10 mouse cellular contexts compared by ENCODE assay signal in the genomic region with DNA sequence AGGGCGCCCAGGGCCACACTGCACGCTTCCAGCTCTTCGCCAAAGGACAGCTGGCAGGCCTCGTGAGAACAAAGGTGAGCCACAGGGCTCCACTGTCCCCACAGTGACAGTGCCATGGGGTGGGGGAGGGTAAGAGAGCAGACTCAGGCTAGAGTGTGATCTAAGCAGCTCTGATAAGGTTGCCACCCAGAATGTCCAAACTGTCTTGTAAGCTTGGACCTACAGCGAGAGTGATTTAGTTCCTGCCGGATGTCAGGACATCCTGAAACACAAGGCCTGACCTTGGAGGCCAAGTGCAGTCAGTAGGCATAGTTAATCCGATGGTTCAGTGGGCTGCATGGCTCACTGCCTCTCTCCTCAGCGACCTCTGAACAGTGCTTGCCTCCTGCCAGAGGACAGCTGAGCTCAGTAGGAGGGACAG. TPM values are rescaled to one million over a fixed set of nuclear protein-coding genes. Genes with fewer than 3 reads are reported as not detected.
DNase-seq lines count a peak whose midpoint lies in the region; ATAC-seq lines count a peak whose summit lies in the region.
"Had no signal": no experiment of that assay in that cellular context is flagged by ENCODE, and none has a peak within 500 bp of the region (broad histone marks: within the 10 kb centered on the region; RNA-seq: fewer than 3 reads in every experiment).

No protein-coding gene starts in this region.

- H3K36me3 ChIP-seq in midbrain, embryonic 12.5 days, result no peaks in the 10 kb centered on the region
- no peaks in the 10 kb centered on the region for H3K36me3 ChIP-seq in midbrain, embryonic 16.5 days (ENCODE audit: control insufficient read depth, insufficient read depth, low read length)
- H3K36me3 ChIP-seq in heart, embryonic 12.5 days, result peaks cover 3% of the 10 kb centered on the region; the same call in 1 of the 2 replicates
- H3K36me3 ChIP-seq: embryonic facial prominence, embryonic 13.5 days had no signal

- no peak overlapping the region for H3K4me3 ChIP-seq in midbrain, embryonic 12.5 days
- no peak overlapping the region for H3K4me3 ChIP-seq in midbrain, embryonic 16.5 days (ENCODE audit: low read depth, low read length)
- H3K4me3 ChIP-seq in heart, embryonic 12.5 days, result no peak overlapping the region
- H3K4me3 ChIP-seq: embryonic facial prominence, embryonic 13.5 days; myocyte had no signal

- DNase-seq in kidney, postnatal 36 days, result peak; percentile 84 to 93
- DNase-seq in retina, embryonic 14.5 days (ENCODE audit: low spot score), result peak; percentile 74
- no peak for DNase-seq in spleen, postnatal 36 days (ENCODE audit: low spot score in 2 of 2)
- no peak for DNase-seq in ovary, postnatal 10 days (ENCODE audit: low spot score)
- no peak for DNase-seq in cerebellum, adult 8-10 months

- WGBS in midbrain, embryonic 12.5 days, result 17% methylated on average over 8 of the region's 8 CpGs
- WGBS in midbrain, embryonic 16.5 days, result 14% methylated on average over 8 of the region's 8 CpGs
- 23% methylated on average over 8 of the region's 8 CpGs for WGBS in heart, embryonic 12.5 days

- no peaks in the 10 kb centered on the region; the same call in 1 of the 2 replicates for H3K27me3 ChIP-seq in midbrain, embryonic 12.5 days
- H3K27me3 ChIP-seq in midbrain, embryonic 16.5 days (ENCODE audit: control insufficient read depth, insufficient read depth, low read depth, low read length), result no peaks in the 10 kb centered on the region
- H3K27me3 ChIP-seq in heart, embryonic 12.5 days (replicated peaks), result no peaks in the 10 kb centered on the region
- H3K27me3 ChIP-seq: embryonic facial prominence, embryonic 13.5 days had no signal

- no peak overlapping the region for H3K4me2 ChIP-seq in midbrain, embryonic 12.5 days (replicated peaks)
- no peak overlapping the region for H3K4me2 ChIP-seq in midbrain, embryonic 16.5 days (ENCODE audit: low read length)
- H3K4me2 ChIP-seq in heart, embryonic 12.5 days, result no peak overlapping the region
- H3K4me2 ChIP-seq: embryonic facial prominence, embryonic 13.5 days had no signal

- 0 out of 2 replicates have a peak overlapping the region, but pooled peaks have one; percentile 8 for H3K9ac ChIP-seq in midbrain, embryonic 12.5 days (replicated peaks)
- H3K9ac ChIP-seq in midbrain, embryonic 16.5 days (ENCODE audit: low read depth, low read length), result no peak overlapping the region
- H3K9ac ChIP-seq in heart, embryonic 12.5 days, result peak overlapping the region; percentile 22; the same call in 1 of the 2 replicates
- H3K9ac ChIP-seq: embryonic facial prominence, embryonic 13.5 days had no signal

- no peaks in the 10 kb centered on the region for H3K9me3 ChIP-seq in midbrain, embryonic 12.5 days
- H3K9me3 ChIP-seq in midbrain, embryonic 16.5 days (replicated peaks; ENCODE audit: control insufficient read depth, low read length, poor library complexity, severe bottlenecking), result no peaks in the 10 kb centered on the region
- no peaks in the 10 kb centered on the region; the same call in 1 of the 2 replicates for H3K9me3 ChIP-seq in heart, embryonic 12.5 days (replicated peaks)
- H3K9me3 ChIP-seq: embryonic facial prominence, embryonic 13.5 days had no signal

- H3K4me1 ChIP-seq in midbrain, embryonic 12.5 days, result peaks cover 17% of the 10 kb centered on the region
- no peaks in the 10 kb centered on the region for H3K4me1 ChIP-seq in midbrain, embryonic 16.5 days (ENCODE audit: control insufficient read depth, insufficient read depth, low read length)
- H3K4me1 ChIP-seq in heart, embryonic 12.5 days (replicated peaks), result peaks cover 30% of the 10 kb centered on the region

- ATAC-seq in midbrain, embryonic 12.5 days (ENCODE audit: low FRiP score, low read depth), result no peak
- ATAC-seq in midbrain, embryonic 16.5 days, result no peak
- ATAC-seq in heart, embryonic 12.5 days (ENCODE audit: insufficient number of reproducible peaks, low FRiP score), result no peak

- H3K27ac ChIP-seq in midbrain, embryonic 12.5 days (replicated peaks), result no peak overlapping the region; the same call in 1 of the 2 replicates
- H3K27ac ChIP-seq in midbrain, embryonic 16.5 days (ENCODE audit: low read length), result no peak overlapping the region
- peak overlapping the region; percentile 65 for H3K27ac ChIP-seq in heart, embryonic 12.5 days (ENCODE audit: poor library complexity, severe bottlenecking)
- H3K27ac ChIP-seq: embryonic facial prominence, embryonic 13.5 days had no signal

RNA-seq across cellular contexts. Expression of a gene that starts 1.1 kb away (rescaled TPM):
- polyA plus RNA-seq in midbrain, embryonic 12.5 days (2016; fragmentation: Nextera tagmentation; extraction: Ambion mirVana), result 0.88 and 1.3 TPM in 2 replicates
- 1.0 and 1.8 TPM in 2 replicates for polyA plus RNA-seq in midbrain, embryonic 16.5 days (2015; fragmentation: Nextera tagmentation; extraction: Ambion mirVana)
- 9.3 and 9.5 TPM in 2 replicates for polyA plus RNA-seq in heart, embryonic 12.5 days (2016; fragmentation: Nextera tagmentation; extraction: Ambion mirVana)

RNA-seq across cellular contexts. Expression of a gene that starts 7.3 kb away (rescaled TPM):
- polyA plus RNA-seq in midbrain, embryonic 12.5 days (2016; fragmentation: Nextera tagmentation; extraction: Ambion mirVana), result not detected in 2 replicates
- not detected in 2 replicates for polyA plus RNA-seq in midbrain, embryonic 16.5 days (2015; fragmentation: Nextera tagmentation; extraction: Ambion mirVana)
- polyA plus RNA-seq in heart, embryonic 12.5 days (2016; fragmentation: Nextera tagmentation; extraction: Ambion mirVana), result not detected in 2 replicates
- polyA plus RNA-seq: embryonic facial prominence, embryonic 13.5 days had no signal

RNA-seq across cellular contexts. Expression of a gene that starts 13.1 kb away (rescaled TPM):
- 0.62 and 1.0 TPM in 2 replicates for polyA plus RNA-seq in midbrain, embryonic 12.5 days (2016; fragmentation: Nextera tagmentation; extraction: Ambion mirVana)
- polyA plus RNA-seq in midbrain, embryonic 16.5 days (2015; fragmentation: Nextera tagmentation; extraction: Ambion mirVana), result 0.60 and 0.82 TPM in 2 replicates
- 0.40 and 0.86 TPM in 2 replicates for polyA plus RNA-seq in heart, embryonic 12.5 days (2016; fragmentation: Nextera tagmentation; extraction: Ambion mirVana)

RNA-seq across cellular contexts. Expression of a gene that starts 15.1 kb away (rescaled TPM):
- 15.6 and 17.6 TPM in 2 replicates for polyA plus RNA-seq in midbrain, embryonic 12.5 days (2016; fragmentation: Nextera tagmentation; extraction: Ambion mirVana)
- polyA plus RNA-seq in midbrain, embryonic 16.5 days (2015; fragmentation: Nextera tagmentation; extraction: Ambion mirVana), result 24.5 and 28.8 TPM in 2 replicates
- 41.0 and 44.7 TPM in 2 replicates for polyA plus RNA-seq in heart, embryonic 12.5 days (2016; fragmentation: Nextera tagmentation; extraction: Ambion mirVana)

RNA-seq across cellular contexts. Expression of a gene that starts 15.2 kb away (rescaled TPM):
- 3.5 and 4.5 TPM in 2 replicates for polyA plus RNA-seq in midbrain, embryonic 12.5 days (2016; fragmentation: Nextera tagmentation; extraction: Ambion mirVana)
- polyA plus RNA-seq in midbrain, embryonic 16.5 days (2015; fragmentation: Nextera tagmentation; extraction: Ambion mirVana), result 6.4 and 6.6 TPM in 2 replicates
- polyA plus RNA-seq in heart, embryonic 12.5 days (2016; fragmentation: Nextera tagmentation; extraction: Ambion mirVana), result 4.2 and 4.6 TPM in 2 replicates

Comparison
In these comparisons a context has a peak if more than half of its experiments do, and no peak if none do; other contexts are left out.
1. DNase-seq: peak in kidney, postnatal 36 days (2 of 2) and retina, embryonic 14.5 days (single experiment); none in spleen, postnatal 36 days (0 of 2), ovary, postnatal 10 days (single experiment) and cerebellum, adult 8-10 months (single experiment).